Comparison of ENCODE assay signal across 17 mouse cellular contexts in the genomic region with DNA sequence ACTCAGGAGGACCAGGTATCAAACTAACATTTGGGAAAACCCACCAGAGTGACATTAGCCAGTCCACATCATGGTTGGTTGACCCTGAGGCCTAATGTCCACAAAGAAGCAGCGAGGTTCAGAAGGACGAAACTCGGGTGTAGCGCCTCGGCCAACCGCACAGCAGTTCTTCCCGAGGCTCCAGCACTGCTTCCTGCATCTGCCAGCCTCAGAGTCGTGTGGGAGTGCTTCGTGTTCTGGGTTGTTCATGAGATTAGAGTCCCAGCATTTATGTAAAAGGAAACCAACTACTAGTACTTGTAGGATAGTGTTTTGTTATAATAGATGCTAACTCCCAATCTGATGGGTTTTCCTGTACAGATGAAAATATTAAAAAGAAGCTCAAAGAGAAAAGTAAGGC. TPM values are rescaled to one million over a fixed set of nuclear protein-coding genes. Genes with fewer than 3 reads are reported as not detected.
"Had no signal": no experiment of that assay in that cellular context is flagged by ENCODE, and none has a peak within 500 bp of the region (broad histone marks: within the 10 kb centered on the region; RNA-seq: fewer than 3 reads in every experiment).

No protein-coding gene starts in this region.

- H3K9me3 ChIP-seq: kidney, embryonic 15.5 days; limb, embryonic 15.5 days; liver, embryonic 12.5 days; midbrain, embryonic 10.5 days; midbrain, embryonic 15.5 days; neural tube, embryonic 13.5 days had no signal

- H3K27ac ChIP-seq: kidney, embryonic 15.5 days; limb, embryonic 15.5 days; liver, embryonic 12.5 days; midbrain, embryonic 10.5 days; midbrain, embryonic 15.5 days; neural tube, embryonic 13.5 days had no signal

- DNase-seq: kidney, adult 2 months; kidney, postnatal 14 days; lung, embryonic 14.5 days; lung, postnatal 10 days; lung, postnatal 4 days; thymus, postnatal 4 days had no signal

- H3K4me1 ChIP-seq: kidney, embryonic 15.5 days; limb, embryonic 15.5 days; liver, embryonic 12.5 days; midbrain, embryonic 10.5 days; midbrain, embryonic 15.5 days; neural tube, embryonic 13.5 days had no signal

- H3K36me3 ChIP-seq: midbrain, embryonic 15.5 days; neural tube, embryonic 13.5 days had no signal

- ATAC-seq: intestine, embryonic 16.5 days; liver, embryonic 12.5 days; midbrain, embryonic 15.5 days had no signal

- H3K9ac ChIP-seq: kidney, embryonic 15.5 days; limb, embryonic 15.5 days; liver, embryonic 12.5 days; lung, embryonic 14.5 days; midbrain, embryonic 15.5 days; neural tube, embryonic 13.5 days had no signal

- H3K27me3 ChIP-seq: kidney, embryonic 15.5 days; limb, embryonic 15.5 days; liver, embryonic 12.5 days; midbrain, embryonic 15.5 days; neural tube, embryonic 13.5 days had no signal

- H3K4me3 ChIP-seq: kidney, embryonic 15.5 days; limb, embryonic 15.5 days; liver, embryonic 12.5 days; midbrain, embryonic 10.5 days; midbrain, embryonic 15.5 days; neural tube, embryonic 13.5 days had no signal

- H3K4me2 ChIP-seq: kidney, embryonic 15.5 days; limb, embryonic 15.5 days; liver, embryonic 12.5 days; lung, embryonic 14.5 days; midbrain, embryonic 15.5 days; neural tube, embryonic 13.5 days had no signal

RNA-seq across cellular contexts. Expression of a gene that starts 45.1 kb away (rescaled TPM):
- total RNA-seq: layer of hippocampus, postnatal 10 days; megakaryocyte, adult 5-6 weeks had no signal
- polyA plus RNA-seq: kidney, adult 2 months; large intestine, adult 2 months; limb, embryonic 11.5 days; midbrain, embryonic 15.5 days; neural tube, embryonic 13.5 days had no signal
